ENCODE assay signal across 9 mouse cellular contexts in the genomic region with DNA sequence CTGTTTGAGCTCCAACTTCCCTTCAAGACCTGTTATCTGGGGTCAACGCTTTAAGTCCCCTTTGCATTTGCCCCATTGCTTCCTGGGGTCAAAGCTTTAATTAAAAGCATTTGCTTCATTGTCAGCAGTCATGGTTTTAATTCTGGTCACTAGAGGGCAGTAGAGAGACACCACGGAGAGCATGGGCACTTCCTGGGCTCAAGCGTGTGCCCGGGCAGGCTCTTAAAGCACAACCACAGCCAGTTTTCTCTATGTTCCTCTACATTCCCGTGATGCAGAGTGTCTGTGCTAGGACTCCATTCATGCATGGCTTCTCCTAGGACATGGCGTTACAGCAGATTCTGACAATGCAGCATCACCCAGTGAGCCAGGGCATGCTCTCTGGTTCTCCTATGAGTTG.
A peak's percentile ranks its signal among the peaks of the same experiment; 100 is the strongest.
DNase-seq lines count a peak whose midpoint lies in the region; ATAC-seq and TF ChIP-seq lines count a peak whose summit lies in the region.
"Had no signal": no experiment of that assay in that cellular context is flagged by ENCODE, and none has a peak within 500 bp of the region (broad histone marks: within the 10 kb centered on the region; RNA-seq: fewer than 3 reads in every experiment).

No protein-coding gene starts in this region.

- TF ChIP-seq CTCF in stomach, postnatal 0 days (IDR thresholded peaks at IDR 0.05; ENCODE audit: low read depth): peak; percentile 89

- no peaks in the 10 kb centered on the region for H3K9me3 ChIP-seq in intestine, embryonic 16.5 days (ENCODE audit: control insufficient read depth, low read length)
- no peaks in the 10 kb centered on the region for H3K9me3 ChIP-seq in limb, embryonic 14.5 days (ENCODE audit: control insufficient read depth, low read length)
- no peaks in the 10 kb centered on the region for H3K9me3 ChIP-seq in stomach, postnatal 0 days (ENCODE audit: control insufficient read depth, low read length)
- H3K9me3 ChIP-seq: limb, embryonic 12.5 days had no signal

- no peak overlapping the region for H3K4me3 ChIP-seq in intestine, embryonic 16.5 days (ENCODE audit: low read length)
- H3K4me3 ChIP-seq in limb, embryonic 14.5 days (replicated peaks; ENCODE audit: low read length): no peak overlapping the region
- no peak overlapping the region for H3K4me3 ChIP-seq in stomach, postnatal 0 days (ENCODE audit: low read depth, low read length)
- H3K4me3 ChIP-seq: limb, embryonic 12.5 days had no signal

- H3K4me1 ChIP-seq in intestine, embryonic 16.5 days (ENCODE audit: control insufficient read depth, insufficient read depth, low read length): no peaks in the 10 kb centered on the region
- H3K4me1 ChIP-seq in limb, embryonic 14.5 days (ENCODE audit: control insufficient read depth, insufficient read depth, low read length): no peaks in the 10 kb centered on the region
- H3K4me1 ChIP-seq in stomach, postnatal 0 days (replicated peaks; ENCODE audit: control insufficient read depth, insufficient read depth): no peaks in the 10 kb centered on the region
- H3K4me1 ChIP-seq: limb, embryonic 12.5 days had no signal

- no peaks in the 10 kb centered on the region for H3K36me3 ChIP-seq in intestine, embryonic 16.5 days (ENCODE audit: control insufficient read depth, insufficient read depth, low read length)
- H3K36me3 ChIP-seq in limb, embryonic 14.5 days (ENCODE audit: control insufficient read depth, insufficient read depth, low read length): no peaks in the 10 kb centered on the region
- H3K36me3 ChIP-seq in stomach, postnatal 0 days (ENCODE audit: control insufficient read depth, insufficient read depth, low read length): no peaks in the 10 kb centered on the region
- H3K36me3 ChIP-seq: limb, embryonic 12.5 days had no signal

- TF ChIP-seq EP300 in stomach, postnatal 0 days (optimal IDR thresholded peaks at IDR 0.05): no peak

- no peak for TF ChIP-seq POLR2A in limb, embryonic 14.5 days (IDR thresholded peaks at IDR 0.05; ENCODE audit: borderline replicate concordance, extremely low read depth, insufficient read depth, insufficient read length)

- DNase-seq in cerebellum, adult 11-12 months: no peak
- peak; percentile 37 for DNase-seq in right cerebral cortex, adult 18-20 months
- DNase-seq in right cerebral cortex, postnatal 4 days: no peak
- DNase-seq in cerebellum, postnatal 25 days: peak; percentile 30 to 49
- peak; percentile 47 for DNase-seq in limb, embryonic 14.5 days (ENCODE audit: low spot score)
- peak; percentile 22 for DNase-seq in stomach, postnatal 0 days (ENCODE audit: low spot score)

- H3K4me2 ChIP-seq in intestine, embryonic 16.5 days (ENCODE audit: low read depth, low read length): no peak overlapping the region
- no peak overlapping the region for H3K4me2 ChIP-seq in limb, embryonic 14.5 days (replicated peaks; ENCODE audit: low read depth, low read length, severe bottlenecking)
- no peak overlapping the region for H3K4me2 ChIP-seq in stomach, postnatal 0 days (replicated peaks; ENCODE audit: low read depth)
- H3K4me2 ChIP-seq: limb, embryonic 12.5 days had no signal

- no peak overlapping the region for H3K9ac ChIP-seq in intestine, embryonic 16.5 days (ENCODE audit: low read depth, low read length)
- no peak overlapping the region for H3K9ac ChIP-seq in limb, embryonic 14.5 days (ENCODE audit: low read depth, low read length, severe bottlenecking)
- no peak overlapping the region for H3K9ac ChIP-seq in stomach, postnatal 0 days (ENCODE audit: low read length)
- H3K9ac ChIP-seq: limb, embryonic 12.5 days had no signal

- H3K27me3 ChIP-seq in intestine, embryonic 16.5 days (replicated peaks; ENCODE audit: control insufficient read depth, insufficient read depth, low read length): no peaks in the 10 kb centered on the region
- no peaks in the 10 kb centered on the region for H3K27me3 ChIP-seq in limb, embryonic 14.5 days (ENCODE audit: control insufficient read depth, insufficient read depth, low read length)
- H3K27me3 ChIP-seq in stomach, postnatal 0 days (ENCODE audit: control insufficient read depth, insufficient read depth, low read length): no peaks in the 10 kb centered on the region
- H3K27me3 ChIP-seq: limb, embryonic 12.5 days had no signal

- ATAC-seq in cerebellum, adult (ENCODE audit: insufficient number of reproducible peaks, low FRiP score, low TSS enrichment): peak; percentile 53; the same call in 1 of the 2 replicates
- peak; percentile 59; the same call in 1 of the 2 replicates for ATAC-seq in intestine, embryonic 16.5 days
- no peak for ATAC-seq in limb, embryonic 14.5 days (ENCODE audit: low FRiP score, low read depth)
- peak; percentile 68; the same call in 1 of the 2 replicates for ATAC-seq in stomach, postnatal 0 days (ENCODE audit: low FRiP score, low TSS enrichment)

- H3K27ac ChIP-seq in intestine, embryonic 16.5 days (ENCODE audit: low read length): no peak overlapping the region
- no peak overlapping the region for H3K27ac ChIP-seq in limb, embryonic 14.5 days (replicated peaks; ENCODE audit: low read depth, low read length)
- no peak overlapping the region for H3K27ac ChIP-seq in stomach, postnatal 0 days (replicated peaks)
- H3K27ac ChIP-seq: limb, embryonic 12.5 days had no signal

- WGBS in intestine, embryonic 16.5 days: 37% methylated on average over 6 of the region's 6 CpGs
- 49% methylated on average over 6 of the region's 6 CpGs for WGBS in limb, embryonic 14.5 days
- WGBS in stomach, postnatal 0 days: 29% methylated on average over 6 of the region's 6 CpGs

Comparison
In these comparisons a context has a peak if more than half of its experiments do, and no peak if none do; other contexts are left out.
1. DNase-seq: peak in right cerebral cortex, adult 18-20 months (single experiment), cerebellum, postnatal 25 days (2 of 2), limb, embryonic 14.5 days (single experiment) and stomach, postnatal 0 days (single experiment); none in cerebellum, adult 11-12 months (single experiment) and right cerebral cortex, postnatal 4 days (single experiment).